Mouse (Mus musculus): Measurements from ENCODE around the gene Tyrp1. TPM values are rescaled to one million over a fixed set of nuclear protein-coding genes. Genes with fewer than 3 reads are reported as not detected.
A peak's percentile ranks its signal among the peaks of the same experiment; 100 is the strongest.

Tyrp1 gene
- total and polyA plus RNA-seq, 3 experiments, result not detected

- no peaks in the 10 kb centered on the region for H3K27me3 ChIP-seq (ENCODE audit: control insufficient read depth in 1 of 2, insufficient read depth in 2 of 2, low read length in 2 of 2)
- H3K4me1 ChIP-seq (ENCODE audit: control insufficient read depth in 1 of 2, insufficient read depth in 2 of 2, low read length in 2 of 2), result no peaks in the 10 kb centered on the region
- H3K9ac ChIP-seq (ENCODE audit: control insufficient read depth, low read depth, low read length, poor library complexity, severe bottlenecking), result no peak overlapping the region
- TF ChIP-seq CTCF (IDR thresholded peaks at IDR 0.05 in 2 of 3, conservative IDR thresholded peaks at IDR 0.05 in 1 of 3; ENCODE audit: control insufficient read depth in 1 of 3, insufficient read depth in 1 of 3, low read depth in 2 of 3, low read length in 3 of 3, poor library complexity in 1 of 3, severe bottlenecking in 1 of 3), result peak in 1 of 3 experiments; percentile 3; a peak in 1 of 6 replicates
- TF ChIP-seq HCFC1 (IDR thresholded peaks at IDR 0.05; ENCODE audit: low read depth, low read length), result no peak
- H3K4me3 ChIP-seq (ENCODE audit: control insufficient read depth in 1 of 2, insufficient read depth in 1 of 2, low read depth in 2 of 2, low read length in 2 of 2), result no peak overlapping the region
- no peak overlapping the region for H3K27ac ChIP-seq (ENCODE audit: control insufficient read depth, low read depth, low read length)
- DNase-seq (ENCODE audit: low read depth, low spot score), result no peak
- H3K36me3 ChIP-seq (ENCODE audit: control insufficient read depth in 1 of 2, insufficient read depth in 2 of 2, low read length in 2 of 2), result no peaks in the 10 kb centered on the region
- H3K79me2 ChIP-seq (ENCODE audit: control insufficient read depth, insufficient read depth, low read length, poor library complexity), result no peaks in the 10 kb centered on the region
- no peaks in the 10 kb centered on the region for H3K9me3 ChIP-seq (replicated peaks; ENCODE audit: insufficient read depth, low read length)
Observed at GRCm38 (mm10) chr4:80872847-80873644, 39.1 kb downstream of the Tyrp1 start.

DNA sequence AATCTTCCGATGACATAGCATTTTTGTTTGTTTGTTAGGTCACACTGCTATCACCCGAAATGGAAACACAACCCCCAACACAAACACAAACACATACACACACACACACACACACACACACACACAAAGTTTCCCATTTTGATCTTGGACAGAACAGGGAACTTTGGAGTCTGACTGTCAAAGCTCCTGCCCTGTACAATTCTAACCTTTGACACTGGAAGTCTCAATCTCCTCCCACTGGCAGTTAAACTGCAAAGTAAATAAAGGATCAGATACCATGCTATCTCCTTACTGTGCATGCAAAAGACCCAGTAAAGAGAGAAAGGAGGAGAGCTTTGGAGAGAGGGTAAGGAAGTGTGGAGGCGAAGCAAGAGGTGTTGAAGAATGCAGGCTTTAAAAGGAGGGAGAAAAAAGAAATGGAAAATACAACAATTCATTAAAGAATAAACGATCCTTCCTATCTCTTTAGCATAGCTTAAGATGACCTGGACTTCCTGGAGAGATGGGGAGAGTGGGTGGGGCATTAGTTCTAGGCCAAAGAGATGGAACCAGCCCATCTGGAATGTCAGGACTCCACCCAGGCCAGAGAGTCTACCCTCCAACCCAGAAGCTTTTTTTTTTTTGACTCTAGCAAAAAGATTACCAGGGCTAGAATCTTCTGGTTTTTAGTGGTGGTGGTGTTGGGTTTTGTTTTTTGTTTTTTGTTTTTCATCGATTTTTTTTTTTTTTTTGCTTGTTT lies 40.4 kb downstream of the Tyrp1 start:
- Histone ChIP-seq H3K36me3 (ENCODE audit: control insufficient read depth in 1 of 2, insufficient read depth in 2 of 2, low read length in 2 of 2) (no peaks in the 10 kb centered on the region), H3K79me2 (ENCODE audit: control insufficient read depth, insufficient read depth, low read length, poor library complexity) (no peaks in the 10 kb centered on the region), H3K27ac (ENCODE audit: control insufficient read depth, low read depth, low read length) (no peak overlapping the region), H3K27me3 (ENCODE audit: control insufficient read depth in 1 of 2, insufficient read depth in 2 of 2, low read length in 2 of 2) (no peaks in the 10 kb centered on the region), H3K9me3 (replicated peaks; ENCODE audit: insufficient read depth, low read length) (no peaks in the 10 kb centered on the region), H3K4me1 (ENCODE audit: control insufficient read depth in 1 of 2, insufficient read depth in 2 of 2, low read length in 2 of 2) (no peaks in the 10 kb centered on the region), H3K4me3 (ENCODE audit: control insufficient read depth in 1 of 2, insufficient read depth in 1 of 2, low read depth in 2 of 2, low read length in 2 of 2) (no peak overlapping the region), H3K9ac (ENCODE audit: control insufficient read depth, low read depth, low read length, poor library complexity, severe bottlenecking) (no peak overlapping the region)
- TF ChIP-seq ZKSCAN1 (IDR thresholded peaks at IDR 0.05; ENCODE audit: low read depth, low read length) (no peak), ZNF384 (IDR thresholded peaks at IDR 0.05; ENCODE audit: low read depth, low read length) (no peak), CHD1 (IDR thresholded peaks at IDR 0.05; ENCODE audit: low read depth, low read length) (no peak), MYB (IDR thresholded peaks at IDR 0.05; ENCODE audit: low read depth, low read length) (no peak), E2F4 (IDR thresholded peaks at IDR 0.05; ENCODE audit: borderline replicate concordance, low read depth, low read length) (no peak), MAFK (IDR thresholded peaks at IDR 0.05; ENCODE audit: borderline replicate concordance, low read depth, low read length) (no peak), POLR2AphosphoS5 (IDR thresholded peaks at IDR 0.05; ENCODE audit: borderline replicate concordance, low read depth, low read length) (no peak), POLR2AphosphoS2 (IDR thresholded peaks at IDR 0.05; ENCODE audit: low read length) (no peak), USF2 (IDR thresholded peaks at IDR 0.05; ENCODE audit: borderline replicate concordance in 1 of 2, insufficient read depth in 1 of 2, low read depth in 1 of 2, low read length in 2 of 2) (no peak), MEF2A (IDR thresholded peaks at IDR 0.05; ENCODE audit: extremely low read depth, insufficient replicate concordance, low read depth, low read length, poor library complexity, severe bottlenecking) (no peak), HCFC1 (IDR thresholded peaks at IDR 0.05; ENCODE audit: low read depth, low read length) (no peak)
- no peak for DNase-seq (ENCODE audit: low read depth, low spot score)

All from MEL (cell line).